Mouse (Mus musculus): ENCODE data around the gene Matn4.

DNA sequence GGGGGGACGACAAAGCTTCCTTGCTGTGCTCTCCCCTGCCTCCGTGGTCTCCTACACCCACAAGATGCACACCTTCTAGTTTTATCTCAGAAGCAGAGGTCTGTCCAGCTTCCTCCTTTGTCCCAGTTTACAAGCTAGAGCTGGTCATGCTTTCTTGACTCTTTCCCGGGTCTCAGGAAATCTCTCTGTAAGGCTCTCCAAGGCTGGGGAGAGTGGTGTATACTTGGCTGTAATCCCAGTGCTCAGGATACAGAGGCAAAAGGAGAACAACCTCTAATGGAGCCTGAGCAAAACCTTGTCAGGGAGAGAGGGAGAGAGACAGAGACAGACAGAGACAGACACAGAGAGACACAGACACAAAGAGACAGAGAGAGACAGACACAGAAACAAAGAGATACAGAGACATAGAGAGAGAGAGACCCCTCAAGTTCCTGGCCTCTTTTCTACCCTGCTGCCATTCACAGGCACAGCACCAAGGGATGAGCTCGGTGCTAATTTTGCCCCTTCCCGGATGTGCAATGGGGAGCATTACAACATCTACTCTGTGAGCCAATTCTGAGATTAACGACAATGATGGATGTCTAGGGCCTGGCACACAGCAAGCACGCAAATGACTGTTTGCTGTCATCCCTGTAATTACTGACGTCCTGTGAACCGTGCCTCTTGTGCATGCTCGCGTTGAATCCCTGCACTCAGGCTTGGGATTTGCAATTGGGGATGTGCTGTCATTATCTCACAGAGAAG lies 21.1 kb downstream of the Matn4 start:
- TF ChIP-seq CTCF (IDR thresholded peaks at IDR 0.05; ENCODE audit: borderline replicate concordance, control insufficient read depth, extremely low read depth, insufficient read depth, low read length, poor library complexity) (no peak), POLR2A (IDR thresholded peaks at IDR 0.05; ENCODE audit: control insufficient read depth, extremely low read depth, insufficient read depth, low read length, poor library complexity) (no peak)
